Mouse (Mus musculus) liver, embryonic 11.5 days (tissue): ENCODE data around the gene Wnk4. TPM values are rescaled to one million over a fixed set of nuclear protein-coding genes. Genes with fewer than 3 reads are reported as not detected.
"Not testable (repeated sequence)": the region's sequence is repeated elsewhere in the genome, so short reads cannot be mapped to it uniquely, and the experiment has no call there.

Source experiments
- ATAC-seq: fragments of 200-750 bp; cut with Nextera tagmentation; replicated peaks from 2 replicates; pipeline ENCODE4 v1.8.0; 2017; ENCODE audit warnings: moderate number of reproducible peaks, mild to moderate bottlenecking, moderate TSS enrichment, moderate library complexity; ENCODE audit not compliant: low FRiP score
- DNase-seq: peaks from one replicate; pipeline ENCODE4 v3.0.0-alpha.2; 2017; ENCODE audit warnings: low spot score
- H3K27ac ChIP-seq: fragments of 300-500 bp; sonication (generic); 2 replicates; pipeline ENCODE4 v1.5.1; 2014; ENCODE audit warnings: mild to moderate bottlenecking, low read depth, low read length, control low read depth
- H3K27me3 ChIP-seq: fragments of 300-500 bp; sonication (generic); replicated peaks from 2 replicates; pipeline ENCODE4 v1.6.1; 2014; ENCODE audit warnings: low read length, mixed read lengths; ENCODE audit not compliant: control insufficient read depth, insufficient read depth
- H3K36me3 ChIP-seq: fragments of 300-500 bp; sonication (generic); 2 replicates; pipeline ENCODE4 v1.6.1; 2014; ENCODE audit warnings: mild to moderate bottlenecking, low read length, moderate library complexity, mixed read lengths; ENCODE audit not compliant: control insufficient read depth, insufficient read depth
- H3K4me1 ChIP-seq: fragments of 300-500 bp; sonication (generic); replicated peaks from 2 replicates; pipeline ENCODE4 v1.6.1; 2014; ENCODE audit warnings: low read length, mixed read lengths; ENCODE audit not compliant: control insufficient read depth, insufficient read depth
- H3K4me2 ChIP-seq: fragments of 300-500 bp; sonication (generic); 2 replicates; pipeline ENCODE4 v1.6.1; 2014; ENCODE audit warnings: mild to moderate bottlenecking, control low read depth, moderate library complexity
- H3K4me3 ChIP-seq: fragments of 300-500 bp; sonication (generic); 2 replicates; pipeline ENCODE4 v1.5.1; 2014; ENCODE audit warnings: low read depth, low read length, control low read depth
- H3K9ac ChIP-seq: fragments of 300-500 bp; sonication (generic); 2 replicates; pipeline ENCODE4 v1.6.1; 2014; ENCODE audit warnings: low read depth, low read length, control low read depth
- H3K9me3 ChIP-seq: fragments of 300-500 bp; sonication (generic); 2 replicates; pipeline ENCODE4 v1.6.1; 2016; ENCODE audit warnings: low read length, inconsistent platforms, mixed read lengths; ENCODE audit not compliant: control insufficient read depth
- WGBS: fragments of 180-500 bp; shearing (Covaris S2); extraction: QIAGEN DNeasy Blood & Tissue Kit; methylation state at CpG from one replicate; pipeline ENCODE4 v1.1.7; 2014; 5-methylcytosine and 5-hydroxymethylcytosine counted together
- polyA plus RNA-seq: library from polyadenylated mRNA; unstranded; fragments of >200 nt; fragmentation: Nextera tagmentation; extraction: Ambion mirVana; gene quantifications from 2 replicates; pipeline ENCODE4 v1.2.1, GENCODE M21; 2014

Gene Wnk4
- polyA plus RNA-seq, 1 experiment from 2014 or later: 19.7 TPM

DNA sequence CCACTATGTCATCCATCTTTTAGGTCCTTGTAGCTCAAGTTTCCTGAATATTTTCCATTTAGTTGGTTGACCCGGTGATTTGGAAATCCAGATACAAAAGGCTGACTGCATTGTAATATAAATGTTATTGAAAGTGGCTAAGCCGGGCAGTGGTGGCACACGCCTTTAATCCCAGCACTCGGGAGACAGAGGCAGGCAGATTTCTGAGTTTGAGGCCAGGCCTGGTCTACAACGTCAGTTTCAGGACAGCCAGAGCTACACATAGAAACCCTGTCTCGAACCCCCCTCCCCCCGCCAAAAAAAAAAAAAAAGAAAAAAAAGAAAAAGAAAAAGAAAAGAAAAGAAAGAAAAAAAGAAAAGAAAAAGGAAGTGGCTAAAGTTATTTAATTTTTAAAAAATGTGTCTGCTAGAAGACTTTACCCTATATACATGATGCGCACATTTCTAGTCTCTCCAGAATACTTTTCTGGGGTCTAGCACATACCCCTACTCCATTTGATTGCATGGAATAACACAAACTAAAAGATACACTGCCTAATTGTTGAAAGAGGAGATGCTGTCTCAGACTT, 54.8 kb downstream of the Wnk4 start:
- peak overlapping the region; percentile 90 for H3K4me2 ChIP-seq
- peaks cover 13% of the 10 kb centered on the region; the same call in 1 of the 2 replicates for H3K4me1 ChIP-seq
- peak overlapping the region; percentile 98 for H3K4me3 ChIP-seq
- DNase-seq (no peak), ATAC-seq (no peak)
- no peaks in the 10 kb centered on the region for H3K9me3 ChIP-seq
- H3K27ac ChIP-seq: peak overlapping the region; percentile 99
- no peaks in the 10 kb centered on the region for H3K27me3 ChIP-seq
- H3K36me3 ChIP-seq: peaks cover 16% of the 10 kb centered on the region
- 68% methylated on average over 8 of the region's 8 CpGs for whole genome bisulfite sequencing
- peak overlapping the region; percentile 92 for H3K9ac ChIP-seq

DNA sequence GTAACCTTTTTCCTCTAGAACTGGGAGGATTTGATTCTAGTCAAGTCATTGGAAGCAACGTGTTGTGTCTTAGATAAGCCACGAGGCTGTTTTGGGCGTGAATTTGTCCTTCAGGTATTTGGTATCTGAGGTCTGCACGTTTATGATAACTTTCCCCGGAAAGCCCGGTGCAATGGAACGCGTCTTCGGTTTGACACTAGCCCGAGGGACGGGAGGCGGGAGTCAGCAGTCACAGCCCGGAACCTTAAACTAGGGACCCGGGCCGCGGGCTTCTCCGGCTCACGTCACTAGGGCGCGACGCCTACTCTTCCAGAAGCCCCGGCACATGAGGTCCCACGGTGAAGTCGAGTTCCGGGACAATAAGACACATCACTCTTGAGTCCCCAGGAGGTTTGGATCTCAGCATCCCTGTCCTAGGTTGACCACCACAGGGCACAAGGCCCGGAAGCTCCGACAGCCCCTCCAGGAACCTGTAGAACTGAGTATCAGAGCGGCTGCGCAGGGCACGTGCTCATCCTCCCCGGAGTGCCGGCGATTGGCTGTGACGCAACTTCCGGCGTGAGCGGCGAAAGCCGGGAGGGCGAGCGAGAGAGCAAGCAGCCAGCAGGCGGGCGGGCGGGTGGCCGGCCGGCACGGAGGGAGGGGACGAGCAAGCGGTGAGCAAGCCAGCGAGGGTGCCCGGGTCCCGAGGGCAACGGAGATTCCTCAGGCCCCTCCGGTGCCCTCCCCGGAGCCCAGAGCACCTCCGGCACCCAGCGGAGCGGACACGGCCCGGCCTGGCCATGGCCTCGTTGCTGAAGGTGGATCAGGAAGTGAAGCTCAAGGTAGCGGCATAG, 55.5 kb downstream of the Wnk4 start, which contains the start of gene Psme3:
Gene Psme3, plus strand, starts transcription at position 549 of the 836 bp plus-strand sequence.
- peak within 1 kb of the TSS; percentile 98 for H3K4me3 ChIP-seq
- ATAC-seq (peak; percentile 92), DNase-seq (peak; percentile 95)
- peaks cover 23% of the 10 kb centered on the region for H3K36me3 ChIP-seq
- peak within 1 kb of the TSS; percentile 92 for H3K9ac ChIP-seq
- WGBS: under 1% methylated on average over 62 of the region's 62 CpGs
- H3K4me1 ChIP-seq: peaks cover 13% of the 10 kb centered on the region; the same call in 1 of the 2 replicates
- H3K9me3 ChIP-seq: no peaks in the 10 kb centered on the region
- H3K4me2 ChIP-seq: peak within 1 kb of the TSS; percentile 90
- no peaks in the 10 kb centered on the region for H3K27me3 ChIP-seq
- H3K27ac ChIP-seq: peak within 1 kb of the TSS; percentile 99

DNA sequence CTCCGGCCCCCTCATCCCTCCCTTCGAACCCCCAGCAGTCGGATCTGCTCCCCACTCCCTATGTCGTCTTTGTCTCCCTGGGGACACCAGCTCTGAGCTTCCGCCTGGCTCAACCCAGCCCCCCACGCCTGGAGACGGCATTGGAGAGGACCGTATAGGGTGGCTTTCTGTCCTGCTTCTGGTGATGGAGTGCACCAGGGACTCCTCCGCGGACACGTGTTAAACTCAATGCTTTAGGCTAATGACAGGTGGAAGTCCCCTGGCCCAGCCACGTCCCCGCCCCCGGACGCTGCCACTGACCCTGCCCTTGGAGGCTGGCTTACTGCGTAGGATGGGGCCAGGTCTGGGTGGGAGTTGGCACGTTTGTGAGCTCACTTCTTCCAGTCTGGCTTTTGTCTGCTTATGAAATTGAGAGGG, 56.1 kb downstream of the Wnk4 start:
- H3K36me3 ChIP-seq: peaks cover 29% of the 10 kb centered on the region
- peak; percentile 67 for ATAC-seq
- no peaks in the 10 kb centered on the region for H3K9me3 ChIP-seq
- H3K4me2 ChIP-seq: peak overlapping the region; percentile 90
- peak overlapping the region; percentile 98 for H3K4me3 ChIP-seq
- peak overlapping the region; percentile 92 for H3K9ac ChIP-seq
- peak; percentile 66 for DNase-seq
- WGBS: under 1% methylated on average over 17 of the region's 17 CpGs
- peak overlapping the region; percentile 99 for H3K27ac ChIP-seq
- no peaks in the 10 kb centered on the region for H3K27me3 ChIP-seq
- peaks cover 13% of the 10 kb centered on the region; the same call in 1 of the 2 replicates for H3K4me1 ChIP-seq

DNA sequence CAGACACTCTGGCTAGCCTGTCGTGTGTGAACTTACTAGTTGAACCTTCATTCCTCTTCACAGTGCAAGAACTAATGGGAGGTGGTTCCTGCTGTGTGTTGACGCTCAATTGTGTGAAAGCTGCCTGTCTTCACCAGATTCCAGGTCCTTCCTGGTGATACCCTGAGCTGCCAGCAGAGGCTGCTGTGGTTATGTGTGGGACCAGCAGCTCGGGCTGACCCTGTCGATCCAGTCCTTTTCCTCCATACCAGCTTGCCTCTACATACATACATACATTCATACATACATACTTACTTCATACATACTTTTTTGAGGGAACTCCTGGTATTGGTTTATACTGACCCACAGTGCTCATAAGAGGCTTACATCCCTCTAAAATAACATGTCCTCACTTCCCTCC, 63.2 kb downstream of the Wnk4 start:
- Histone ChIP-seq H3K36me3 (peaks cover 63% of the 10 kb centered on the region), H3K27me3 (no peaks in the 10 kb centered on the region), H3K4me2 (no peak overlapping the region), H3K9ac (no peak overlapping the region), H3K27ac (no peak overlapping the region), H3K4me1 (no peaks in the 10 kb centered on the region), H3K9me3 (no peaks in the 10 kb centered on the region), H3K4me3 (no peak overlapping the region)
- 43% methylated on average over 4 of the region's 4 CpGs for WGBS
- peak; percentile 63 for DNase-seq
- peak; percentile 50 for ATAC-seq

DNA sequence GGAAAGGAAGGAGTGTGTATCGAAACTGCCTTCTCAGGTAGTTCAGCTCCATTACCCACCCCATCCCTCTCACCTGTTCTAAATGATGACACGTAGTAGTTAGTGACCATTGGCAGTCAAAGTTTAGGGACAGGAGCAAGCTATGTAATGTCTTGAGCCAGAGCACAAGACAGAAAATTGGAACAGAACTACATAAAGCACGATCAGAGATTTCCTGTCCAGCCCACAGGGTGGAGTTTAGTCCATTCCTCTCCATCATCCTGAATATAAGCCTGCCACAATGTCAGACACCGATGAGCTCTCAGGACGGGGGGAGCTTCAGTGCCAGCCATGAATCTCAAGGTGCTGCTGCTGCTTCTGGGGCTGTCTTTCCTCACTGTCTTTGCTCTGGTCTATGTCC, 64.4 kb downstream of the Wnk4 start, which contains the start of gene Aoc2:
Gene Aoc2, plus strand, starts transcription at position 301 of the 400 bp plus-strand sequence.
- ATAC-seq (no peak), DNase-seq (no peak)
- peaks cover 54% of the 10 kb centered on the region for H3K36me3 ChIP-seq
- no peak within 1 kb of the TSS for H3K9ac ChIP-seq
- H3K27ac ChIP-seq: no peak within 1 kb of the TSS
- no peaks in the 10 kb centered on the region for H3K9me3 ChIP-seq
- no peaks in the 10 kb centered on the region for H3K27me3 ChIP-seq
- H3K4me3 ChIP-seq: no peak within 1 kb of the TSS
- H3K4me2 ChIP-seq: no peak within 1 kb of the TSS
- H3K4me1 ChIP-seq: no peaks in the 10 kb centered on the region
- WGBS: 91% methylated on average over 5 of the region's 5 CpGs

DNA sequence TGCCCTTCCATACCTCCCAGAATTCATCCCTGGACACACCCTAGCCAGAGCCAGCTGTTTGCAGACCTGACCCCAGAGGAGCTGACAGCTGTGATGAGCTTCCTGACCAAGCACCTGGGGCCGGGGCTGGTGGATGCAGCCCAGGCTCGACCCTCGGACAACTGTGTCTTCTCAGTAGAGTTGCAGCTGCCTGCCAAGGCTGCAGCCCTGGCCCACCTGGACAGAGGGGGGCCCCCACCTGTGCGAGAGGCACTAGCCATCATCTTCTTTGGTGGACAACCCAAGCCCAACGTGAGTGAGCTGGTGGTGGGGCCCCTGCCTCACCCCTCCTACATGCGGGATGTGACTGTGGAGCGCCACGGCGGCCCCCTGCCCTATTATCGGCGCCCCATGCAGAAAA, 64.8 kb downstream of the Wnk4 start:
- peaks cover 50% of the 10 kb centered on the region for H3K36me3 ChIP-seq
- not testable (repeated sequence) for H3K27me3 ChIP-seq, ATAC-seq

DNA sequence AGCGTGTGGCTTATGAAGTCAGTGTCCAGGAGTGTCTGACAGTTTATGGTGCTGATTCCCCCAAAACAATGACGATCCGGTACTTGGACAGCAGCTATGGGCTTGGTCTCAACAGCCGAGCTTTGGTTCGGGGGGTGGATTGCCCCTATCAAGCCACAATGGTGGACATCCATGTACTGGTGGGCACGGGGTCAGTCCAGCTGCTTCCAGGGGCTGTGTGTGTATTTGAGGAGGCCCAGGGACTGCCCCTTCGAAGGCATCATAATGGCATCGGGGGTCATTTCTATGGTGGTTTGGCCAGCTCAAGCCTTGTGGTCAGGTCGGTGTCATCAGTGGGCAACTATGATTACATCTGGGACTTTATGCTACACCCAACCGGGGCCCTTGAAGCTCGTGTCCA, 65.8 kb downstream of the Wnk4 start:
- Histone ChIP-seq H3K36me3 (peaks cover 41% of the 10 kb centered on the region), H3K27me3 (no peaks in the 10 kb centered on the region), H3K9me3 (no peaks in the 10 kb centered on the region), H3K4me3 (no peak overlapping the region), H3K27ac (no peak overlapping the region), H3K4me2 (no peak overlapping the region), H3K4me1 (no peaks in the 10 kb centered on the region), H3K9ac (no peak overlapping the region)
- no peak for DNase-seq
- 84% methylated on average over 11 of the region's 11 CpGs for WGBS
- ATAC-seq: no peak

More for the DNA sequence above, 64.8 kb downstream of the Wnk4 start:
- DNase-seq, H3K4me1 ChIP-seq, H3K27ac ChIP-seq, H3K9ac ChIP-seq, H3K9me3 ChIP-seq, H3K4me2 ChIP-seq, H3K4me3 ChIP-seq: not testable (repeated sequence)
- WGBS: 87% methylated on average over 11 of the region's 11 CpGs
